Mouse (Mus musculus) ES-CJ7 (cell line): Measurements from ENCODE around the gene Kcnj5.

Experiments used
- DNase-seq: peaks from one replicate; pipeline ENCODE4 v3.0.0; 2011; ENCODE audit warnings: low read depth, low spot score

The Kcnj5 gene

GRCm38 (mm10) chr9:32344051-32344450 lies at the start of gene Kcnj5:
TSS of gene Kcnj5 (minus strand) at chr9:32344350.
- peak; percentile 17 for DNase-seq

DNA sequence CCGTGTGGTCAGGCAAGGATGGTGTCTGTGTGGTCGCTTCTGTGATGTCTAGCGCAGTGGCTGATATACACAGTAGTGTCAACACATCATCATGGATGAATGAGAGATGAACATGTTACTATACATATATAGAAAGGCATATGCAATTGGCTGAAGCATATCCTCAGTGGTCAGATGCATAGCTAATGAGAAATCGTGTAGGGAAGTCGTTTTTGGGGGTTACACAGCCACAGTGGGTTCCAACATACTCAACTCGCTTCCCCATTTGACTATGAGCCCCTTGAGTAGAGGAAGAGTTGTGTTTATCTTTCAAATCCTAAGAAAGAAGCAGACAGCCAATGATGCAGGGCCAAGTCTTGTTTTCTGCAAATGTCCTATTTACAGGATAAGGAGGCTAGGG lies 48.6 kb upstream of the Kcnj5 start:
- no peak for DNase-seq

GRCm38 (mm10) chr9:32391701-32392100 lies 47.6 kb upstream of the Kcnj5 start:
- DNase-seq: no peak

DNA sequence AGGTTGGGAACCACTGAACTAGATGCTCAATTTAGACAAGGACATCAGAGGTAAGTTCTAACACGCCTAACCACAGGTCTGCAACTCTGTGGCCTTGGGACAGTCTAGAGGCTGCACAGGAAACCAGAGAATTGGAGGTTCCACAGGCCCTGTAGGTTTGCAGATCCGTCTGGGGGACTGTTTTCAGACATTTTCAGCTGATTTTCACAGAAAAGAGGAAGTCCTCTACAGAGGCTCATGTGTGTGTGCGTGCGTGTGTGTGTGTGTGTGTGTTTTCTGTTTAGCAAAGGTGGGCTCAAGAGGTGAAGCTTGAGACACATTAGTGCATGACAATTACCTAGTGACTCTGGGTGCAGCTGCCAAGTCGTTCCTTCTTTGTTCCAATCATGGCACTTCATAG lies 46.9 kb upstream of the Kcnj5 start:
- DNase-seq: no peak

DNA sequence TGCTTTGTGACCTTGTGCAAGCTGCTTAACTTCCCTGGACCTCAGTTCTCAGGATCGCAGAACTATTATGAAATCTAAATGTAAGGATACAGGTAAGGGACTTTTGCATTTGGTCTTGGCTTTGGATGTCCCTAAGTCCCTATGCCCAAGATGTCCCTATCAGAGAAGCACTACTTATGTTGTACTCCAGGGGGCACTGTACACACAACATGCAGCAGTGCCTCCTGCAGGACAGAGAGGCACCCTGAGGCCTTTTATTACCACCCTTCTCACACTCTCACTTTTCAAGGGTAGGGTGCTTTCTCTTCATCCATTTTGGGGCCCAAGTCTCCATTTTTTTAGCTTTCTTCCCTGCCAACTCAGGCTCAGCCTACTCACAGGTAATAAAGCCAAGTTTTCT lies 44.0 kb upstream of the Kcnj5 start:
- peak; percentile 65 for DNase-seq

DNA sequence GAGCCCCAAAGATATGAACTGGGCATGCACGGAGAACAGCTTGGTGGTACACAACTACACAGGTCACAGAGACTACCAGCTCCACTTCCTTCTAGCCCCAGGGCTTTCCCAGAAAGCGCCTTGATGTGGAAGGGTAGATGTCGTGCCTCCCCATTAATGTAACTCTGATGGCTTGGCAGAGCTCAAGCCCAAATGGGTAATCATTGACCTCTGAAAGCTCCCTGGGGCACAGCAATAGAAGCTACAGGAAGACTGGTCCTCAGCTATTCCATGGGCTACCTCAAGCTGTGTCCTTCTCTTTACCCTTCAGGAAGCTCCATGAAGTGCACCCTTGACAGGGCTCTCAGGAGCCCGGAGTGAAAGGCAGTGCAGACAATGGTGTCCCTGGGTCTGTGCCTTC lies 40.8 kb upstream of the Kcnj5 start:
- no peak for DNase-seq

- DNase-seq: no peak
Measured at GRCm38 (mm10) chr9:32376863-32377590, 32.9 kb upstream of the Kcnj5 start.

DNA sequence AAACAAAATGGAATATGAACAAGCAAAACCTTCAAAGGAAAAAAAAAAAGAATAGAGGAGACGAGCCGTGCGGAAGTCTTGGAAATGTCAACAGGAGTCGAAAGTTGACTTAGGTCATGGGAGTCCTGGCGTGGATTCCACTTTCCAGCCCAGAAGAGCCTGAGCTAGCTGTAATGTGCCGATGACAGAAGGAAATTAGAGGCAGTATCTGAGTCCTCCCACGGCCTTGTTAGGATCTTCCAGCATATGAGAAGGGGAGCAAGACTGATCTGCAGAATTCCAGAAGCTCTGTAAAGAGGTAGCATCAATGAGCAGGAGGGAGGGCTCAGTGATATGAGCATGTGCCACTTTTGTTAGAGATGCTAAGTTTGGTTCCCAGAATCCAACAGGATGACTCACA lies 31.9 kb upstream of the Kcnj5 start:
- no peak for DNase-seq

DNA sequence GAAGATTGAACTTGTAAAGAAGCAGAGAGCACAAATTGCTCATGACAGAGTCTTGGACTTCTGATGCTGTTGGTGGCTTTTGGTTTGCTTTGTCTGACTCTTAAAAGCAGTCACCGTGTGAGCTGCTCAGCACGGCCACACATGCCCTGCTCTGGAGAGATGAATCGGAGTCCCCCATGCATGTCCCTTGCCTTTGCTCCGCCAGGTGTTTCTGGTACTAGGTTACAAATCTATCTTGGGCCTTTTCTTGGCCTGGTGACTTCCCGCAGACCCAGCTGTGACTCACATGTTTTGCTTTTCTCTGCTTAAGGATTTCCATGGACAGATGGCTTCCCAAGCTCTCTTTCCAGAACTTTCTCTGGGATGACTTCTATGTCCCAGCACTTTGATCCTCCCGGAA lies 29.5 kb upstream of the Kcnj5 start:
- no peak for DNase-seq

- no peak for DNase-seq
Measured at GRCm38 (mm10) chr9:32372202-32372601, 28.1 kb upstream of the Kcnj5 start, which contains the start of gene Kcnj1. TSS of gene Kcnj1 (plus strand) at chr9:32372493.

DNA sequence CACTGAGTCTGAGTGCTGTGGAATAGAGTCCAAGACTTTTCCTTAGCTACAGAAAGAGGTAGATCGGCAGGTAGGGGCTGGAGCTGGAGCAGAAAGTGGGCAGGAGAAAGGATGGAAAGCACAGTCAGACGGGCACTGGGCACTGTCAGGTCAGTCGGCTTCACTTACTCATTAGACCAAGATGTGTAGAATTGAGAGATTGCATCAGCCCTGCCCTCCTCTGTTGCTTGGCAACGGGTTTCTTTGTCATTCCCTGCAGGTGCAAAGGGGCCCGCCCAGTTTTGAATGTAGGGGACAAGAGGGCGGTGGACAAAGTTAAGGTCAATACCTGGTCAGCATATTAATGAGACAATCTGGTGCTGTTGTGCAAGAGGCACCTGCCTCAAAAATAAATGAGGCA lies 25.2 kb upstream of the Kcnj5 start:
- DNase-seq: peak; percentile 76

DNA sequence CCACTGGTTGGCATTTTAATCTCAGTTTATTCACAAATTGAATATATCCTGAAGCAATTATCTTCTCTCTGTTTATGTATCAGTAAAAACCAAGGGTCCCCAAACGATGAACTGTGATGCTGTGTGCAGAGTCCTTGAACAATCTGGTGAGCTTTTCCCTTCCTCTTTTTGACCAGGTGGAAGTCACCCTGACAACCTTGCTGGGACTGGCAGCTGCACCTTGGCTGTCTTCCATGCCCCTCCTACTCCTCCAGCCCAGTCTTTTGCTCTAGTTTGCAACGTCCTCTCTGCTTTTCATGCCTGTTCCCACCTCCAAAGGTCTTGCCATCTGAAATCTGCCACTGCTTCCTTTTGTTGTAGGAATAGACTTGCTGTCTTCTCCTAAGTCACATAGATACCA lies 24.7 kb upstream of the Kcnj5 start:
- peak; percentile 20 for DNase-seq

- DNase-seq: no peak
Measured at GRCm38 (mm10) chr9:32360770-32361169, 16.6 kb upstream of the Kcnj5 start.

- peak; percentile 58 for DNase-seq
Measured at GRCm38 (mm10) chr9:32350332-32350731, 6.2 kb upstream of the Kcnj5 start.

DNA sequence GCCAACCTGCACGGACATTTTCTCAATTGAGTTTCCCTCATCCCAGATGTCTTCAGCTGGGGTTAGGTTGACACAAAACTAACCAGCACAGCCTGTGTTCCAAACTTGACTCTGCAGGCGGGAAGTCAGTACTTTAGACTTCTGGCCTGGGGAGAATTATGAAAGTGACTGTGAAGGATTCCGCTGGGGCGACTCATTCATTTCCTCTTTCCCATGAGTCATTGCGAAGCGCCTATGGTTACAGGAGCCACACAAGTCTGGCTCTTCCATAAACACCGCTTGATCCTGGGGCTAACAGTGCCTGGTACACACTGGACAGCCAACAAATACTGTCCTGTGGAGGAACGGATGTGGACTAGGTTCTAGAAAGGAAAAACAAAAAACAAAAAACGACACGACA lies 5.2 kb upstream of the Kcnj5 start:
- no peak for DNase-seq

- DNase-seq: no peak
Measured at GRCm38 (mm10) chr9:32348096-32348495, 3.9 kb upstream of the Kcnj5 start.

- no peak for DNase-seq
Measured at GRCm38 (mm10) chr9:32344489-32344888, 339 bp upstream of the Kcnj5 start.

- DNase-seq: no peak
Measured at GRCm38 (mm10) chr9:32342929-32343328, 1.2 kb downstream of the Kcnj5 start.

DNA sequence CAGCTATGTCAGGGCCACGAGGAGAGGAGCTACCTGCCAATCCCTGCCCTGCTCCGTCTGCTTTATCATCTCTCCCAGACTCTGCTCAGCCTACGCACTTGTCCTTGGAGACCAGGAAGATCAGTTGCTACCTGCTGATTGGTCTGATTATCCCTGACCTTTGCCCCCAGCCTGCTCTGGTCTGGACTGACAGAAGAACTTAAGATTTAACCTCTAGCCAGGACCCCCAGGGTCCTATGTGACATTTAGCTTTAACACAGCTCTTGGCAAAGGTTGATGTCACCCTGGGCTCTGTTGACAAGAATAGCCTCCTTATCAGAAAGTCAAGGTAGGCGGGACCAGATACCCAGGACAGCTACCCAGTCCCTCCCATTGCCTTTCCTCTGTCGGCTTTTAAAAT lies 3.3 kb downstream of the Kcnj5 start:
- no peak for DNase-seq

GRCm38 (mm10) chr9:32335389-32336150 lies 8.6 kb downstream of the Kcnj5 start:
- DNase-seq: no peak

- no peak for DNase-seq
Measured at GRCm38 (mm10) chr9:32331162-32331561, 13.0 kb downstream of the Kcnj5 start.

- DNase-seq: no peak
Measured at GRCm38 (mm10) chr9:32328777-32329176, 15.4 kb downstream of the Kcnj5 start.

DNA sequence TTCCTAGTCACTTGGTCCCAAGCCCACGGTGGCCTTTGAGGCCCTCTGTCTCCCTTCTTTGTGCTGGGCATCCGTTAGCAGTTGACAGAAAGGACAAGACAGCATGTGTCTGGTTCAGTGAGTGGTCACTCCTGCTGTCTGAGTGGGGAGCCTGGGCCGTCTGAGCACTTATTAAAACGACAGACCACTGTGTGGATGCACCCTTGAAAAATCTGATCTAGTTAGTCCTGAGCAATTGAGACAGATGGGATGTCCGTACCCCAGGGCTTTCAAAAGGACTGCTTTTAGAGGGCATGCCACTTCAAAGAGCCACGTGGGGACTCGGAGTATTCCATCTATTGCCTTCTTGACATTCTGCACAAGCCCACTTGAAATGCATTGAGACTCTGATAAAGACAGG lies 20.5 kb downstream of the Kcnj5 start:
- no peak for DNase-seq
